Mouse (Mus musculus) G1E-ER4 (cell line): Measurements from ENCODE around the gene Ctbp2. TPM values are rescaled to one million over a fixed set of nuclear protein-coding genes. Genes with fewer than 3 reads are reported as not detected.

Experiments
- GATA1 ChIP-seq: IDR thresholded peaks from one replicate; pipeline ENCODE4 v1.8.0; 2012; ENCODE audit warnings: low read length, inconsistent platforms
- polyA plus RNA-seq: library from polyadenylated mRNA; stranded (reverse); fragments of >175 nt; gene quantifications from 2 replicates; pipeline ENCODE4 v1.2.3, GENCODE M21; 2012

The Ctbp2 gene
- polyA plus RNA-seq, 1 experiment = 64.6 TPM

- no peak for TF ChIP-seq GATA1
These were observed 83.3 kb downstream of the Ctbp2 start for GRCm38 (mm10) chr7:133040688-133041345.

DNA sequence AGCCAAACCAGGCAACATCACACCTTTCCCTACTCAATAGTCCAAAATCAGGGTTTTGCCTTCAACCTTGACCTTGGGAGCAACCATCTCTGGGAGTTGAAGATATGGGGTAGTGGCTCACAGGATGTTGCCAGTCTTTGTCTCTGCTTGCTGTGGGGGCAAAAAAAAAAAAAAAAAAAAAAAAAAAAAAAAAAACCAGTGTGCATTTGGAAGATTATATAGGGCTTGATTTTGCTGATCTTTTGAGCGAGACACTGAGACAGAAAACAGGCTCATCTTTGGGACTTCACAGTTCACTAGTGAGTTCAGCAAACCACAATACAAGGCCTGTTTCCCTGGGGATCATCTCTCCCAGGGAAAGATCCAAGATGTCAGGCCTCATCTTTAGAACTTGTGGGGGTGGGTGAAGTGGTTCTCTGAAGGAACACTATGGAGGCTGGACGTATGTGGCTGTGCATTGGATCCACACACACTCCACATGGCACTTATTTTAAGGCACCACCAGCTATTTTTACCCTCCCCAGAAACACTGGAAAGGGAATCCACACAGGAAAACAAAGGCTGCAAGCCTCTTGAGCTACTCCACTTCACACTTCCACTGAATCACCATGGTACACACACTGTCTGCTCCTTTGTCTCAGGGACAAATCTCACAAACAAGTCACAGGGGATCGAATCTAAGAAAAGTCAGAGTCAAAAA, 84.4 kb downstream of the Ctbp2 start:
- no peak for TF ChIP-seq GATA1

GRCm38 (mm10) chr7:133037618-133038017, 86.5 kb downstream of the Ctbp2 start:
- TF ChIP-seq GATA1 = no peak

GRCm38 (mm10) chr7:133037217-133037616, 86.9 kb downstream of the Ctbp2 start:
- no peak for TF ChIP-seq GATA1

GRCm38 (mm10) chr7:133035901-133036300, 88.3 kb downstream of the Ctbp2 start:
- no peak for TF ChIP-seq GATA1

GRCm38 (mm10) chr7:133032589-133033203, 91.5 kb downstream of the Ctbp2 start:
- TF ChIP-seq GATA1 = no peak

DNA sequence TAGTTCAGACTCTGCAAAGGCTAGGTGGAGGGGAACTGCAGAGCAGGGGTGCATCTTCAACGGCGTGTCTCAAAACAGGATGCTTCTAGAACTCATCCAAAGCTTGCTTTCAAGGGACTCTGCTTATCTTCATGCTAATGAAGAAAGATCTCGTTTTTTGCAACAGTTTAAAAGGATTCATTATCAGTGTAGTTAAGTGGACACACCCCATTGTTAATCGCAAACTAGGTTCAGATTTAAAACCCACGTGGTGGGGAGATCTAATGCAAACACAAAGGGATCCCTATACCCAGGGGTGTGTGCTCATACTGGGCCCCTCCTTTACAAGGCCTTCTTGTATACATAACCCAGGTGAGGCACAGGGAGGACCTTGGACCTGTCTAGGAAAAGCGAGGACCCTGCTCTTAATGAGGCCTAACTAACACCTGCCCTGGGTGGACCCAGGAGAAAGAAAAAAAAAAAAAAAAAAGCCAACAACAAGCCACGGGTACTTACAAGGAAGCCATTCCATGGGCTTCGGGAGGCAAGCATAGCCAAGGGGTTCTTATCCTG, 94.6 kb downstream of the Ctbp2 start:
- no peak for TF ChIP-seq GATA1

DNA sequence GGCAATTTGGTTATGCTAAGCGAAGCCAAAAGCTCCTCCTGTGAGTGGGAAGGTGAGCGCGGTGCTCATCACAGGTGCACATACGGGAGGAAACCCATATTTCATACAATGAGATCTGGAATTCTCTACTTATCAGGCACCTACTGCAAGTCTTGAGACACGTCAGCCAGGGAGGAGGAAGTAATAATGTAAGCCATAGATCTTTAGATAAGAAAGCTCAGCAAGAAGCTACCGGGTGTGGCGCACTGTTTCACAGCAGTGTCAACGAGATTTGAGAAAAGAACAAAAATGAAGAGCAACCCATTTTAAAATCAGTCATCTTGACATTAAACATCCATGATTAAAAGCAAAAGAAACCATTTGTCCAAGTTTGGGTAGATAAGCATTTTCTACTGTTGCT, 95.2 kb downstream of the Ctbp2 start:
- TF ChIP-seq GATA1 = no peak

DNA sequence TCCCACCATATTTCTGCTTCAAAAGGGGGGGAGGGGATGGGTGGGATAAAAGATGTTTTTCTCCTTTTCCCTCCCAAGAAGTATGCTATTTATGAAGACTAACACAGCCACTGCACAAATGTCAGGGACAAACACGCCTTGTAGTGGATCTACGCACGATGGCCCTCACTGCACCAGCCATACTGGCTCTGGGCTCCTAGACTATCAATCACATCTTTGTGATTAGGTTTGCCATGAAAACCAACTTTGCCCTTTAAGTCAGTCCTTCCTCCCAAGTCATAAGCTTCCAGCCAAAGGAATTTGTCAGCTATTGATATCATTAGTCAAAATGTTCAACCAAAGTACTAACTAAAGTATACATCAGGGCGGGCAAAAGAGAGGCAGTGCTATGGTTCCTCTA, 96.2 kb downstream of the Ctbp2 start:
- TF ChIP-seq GATA1 = no peak

DNA sequence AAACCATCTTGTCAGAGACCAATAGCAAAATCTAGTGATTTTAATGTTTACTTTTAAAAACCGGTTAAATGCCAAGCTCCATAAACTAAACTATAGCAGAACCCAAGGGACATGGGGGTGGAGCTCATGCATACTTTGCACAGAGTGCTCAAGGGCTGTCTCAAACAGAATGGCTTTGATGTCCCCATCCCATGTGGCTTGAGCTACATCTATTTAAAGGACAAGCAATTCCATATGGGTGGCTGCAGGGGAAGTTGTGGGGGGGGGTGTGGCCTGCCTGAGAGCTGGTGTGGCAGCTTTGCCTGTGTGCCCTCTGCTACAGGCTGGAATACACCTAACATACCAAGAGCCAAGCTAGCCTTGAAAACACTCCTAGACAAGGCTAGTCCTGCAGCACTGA, 99.5 kb downstream of the Ctbp2 start:
- no peak for TF ChIP-seq GATA1

- TF ChIP-seq GATA1 = no peak
These were observed 104.6 kb downstream of the Ctbp2 start for GRCm38 (mm10) chr7:133019481-133020020.

- no peak for TF ChIP-seq GATA1
These were observed 105.2 kb downstream of the Ctbp2 start for GRCm38 (mm10) chr7:133018961-133019360.

DNA sequence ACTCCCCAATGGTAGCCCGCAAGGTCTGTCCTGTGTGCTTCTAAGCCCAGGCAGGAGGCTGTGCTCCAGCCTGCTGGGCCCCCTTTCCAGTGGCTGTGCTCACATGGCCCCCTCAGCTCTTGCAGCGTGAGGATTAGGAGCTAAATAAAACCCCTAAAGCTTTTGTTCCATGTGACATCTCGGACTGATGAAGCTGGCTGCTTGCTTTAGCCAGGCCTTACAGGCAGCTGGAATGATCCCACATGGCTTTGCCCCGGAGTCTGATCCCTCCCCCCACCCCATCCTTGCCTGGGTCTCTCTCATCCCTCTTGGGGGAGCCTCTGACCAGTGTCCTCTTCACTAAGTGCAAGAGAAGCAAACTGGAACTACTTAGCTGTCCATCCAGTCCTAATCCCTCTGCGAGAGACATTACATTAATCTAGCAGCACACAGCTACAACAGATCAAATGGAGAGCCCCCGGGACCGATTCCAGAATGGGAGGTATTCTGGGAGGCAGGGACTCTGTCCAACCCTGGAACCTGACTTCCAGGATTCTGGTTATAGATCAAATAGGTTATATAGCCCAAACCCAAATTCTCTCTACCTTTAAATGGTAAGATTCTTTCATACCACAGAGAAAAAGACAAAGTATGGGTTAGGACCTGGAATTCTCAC, 108.6 kb downstream of the Ctbp2 start:
- TF ChIP-seq GATA1 = no peak

GRCm38 (mm10) chr7:133014631-133015030, 109.5 kb downstream of the Ctbp2 start:
- no peak for TF ChIP-seq GATA1

- TF ChIP-seq GATA1 = no peak
These were observed 110.2 kb downstream of the Ctbp2 start for GRCm38 (mm10) chr7:133013923-133014322.
